Mouse (Mus musculus): ENCODE data around the gene Stxbp5.

Gene Stxbp5

DNA sequence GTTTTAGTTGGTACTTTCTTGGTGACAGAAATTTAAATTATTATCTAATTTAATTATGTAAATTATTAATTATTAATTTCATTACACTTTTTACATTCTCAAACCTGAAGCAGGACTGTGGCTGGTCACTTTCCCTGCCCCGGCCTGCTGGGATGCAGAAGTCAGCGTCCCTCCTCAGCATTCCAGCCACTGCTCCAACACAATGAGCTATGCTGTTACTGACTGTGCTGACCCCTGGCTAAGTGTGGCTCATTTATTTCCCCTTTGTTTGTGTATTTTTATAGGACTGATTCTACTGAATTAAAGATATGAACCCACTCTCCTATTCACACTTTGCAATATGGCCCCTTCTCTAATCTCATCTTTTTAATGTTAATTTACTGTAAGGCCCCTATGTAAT is 43.0 kb downstream of the Stxbp5 start:
- no peak for DNase-seq (ENCODE audit: low read depth, low spot score)

DNA sequence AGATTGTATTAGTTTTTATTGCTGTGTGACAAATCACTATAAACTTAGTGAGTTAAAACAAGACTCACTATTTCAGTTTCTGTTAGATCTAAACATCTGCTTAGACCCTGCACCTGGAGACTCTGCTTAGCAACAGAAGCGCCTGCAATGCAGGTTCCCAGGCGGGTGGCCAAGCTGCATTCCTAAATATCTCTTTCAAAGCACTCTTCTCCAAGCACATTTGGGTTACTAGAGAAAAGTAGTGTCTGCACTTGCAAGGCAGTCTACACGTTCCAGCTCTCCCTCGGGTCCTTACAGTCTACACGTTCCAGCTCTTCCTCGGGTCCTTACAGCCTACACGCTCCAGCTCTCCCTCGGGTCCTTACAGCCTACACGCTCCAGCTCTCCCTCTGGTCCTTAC is 44.1 kb downstream of the Stxbp5 start:
- DNase-seq (ENCODE audit: low read depth, low spot score), result no peak

- DNase-seq (ENCODE audit: low read depth, low spot score), result no peak
Observed at GRCm38 (mm10) chr10:9846408-9846807, 54.5 kb downstream of the Stxbp5 start.

DNA sequence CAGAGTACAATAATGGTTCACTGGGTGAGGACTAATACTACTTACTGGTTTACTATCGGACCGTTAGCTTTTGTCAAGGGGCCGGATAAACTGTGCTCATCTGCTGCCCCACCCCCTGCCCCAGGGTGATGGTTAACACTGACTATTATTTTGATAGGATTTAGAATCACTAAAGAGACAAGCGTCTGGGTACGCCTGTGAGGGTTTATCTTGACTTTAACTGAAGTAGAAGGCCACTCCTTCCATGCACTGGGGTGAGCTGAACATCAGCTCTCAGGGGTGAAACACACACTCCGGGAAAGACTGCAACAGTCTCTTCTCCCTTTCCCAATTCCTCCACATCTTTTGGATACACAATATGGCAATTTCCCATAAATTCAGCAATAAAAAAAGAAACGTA is 61.5 kb downstream of the Stxbp5 start:
- DNase-seq (ENCODE audit: low read depth, low spot score), result no peak

- DNase-seq (ENCODE audit: low read depth, low spot score), result no peak
Observed at GRCm38 (mm10) chr10:9834986-9835385, 65.9 kb downstream of the Stxbp5 start.

DNA sequence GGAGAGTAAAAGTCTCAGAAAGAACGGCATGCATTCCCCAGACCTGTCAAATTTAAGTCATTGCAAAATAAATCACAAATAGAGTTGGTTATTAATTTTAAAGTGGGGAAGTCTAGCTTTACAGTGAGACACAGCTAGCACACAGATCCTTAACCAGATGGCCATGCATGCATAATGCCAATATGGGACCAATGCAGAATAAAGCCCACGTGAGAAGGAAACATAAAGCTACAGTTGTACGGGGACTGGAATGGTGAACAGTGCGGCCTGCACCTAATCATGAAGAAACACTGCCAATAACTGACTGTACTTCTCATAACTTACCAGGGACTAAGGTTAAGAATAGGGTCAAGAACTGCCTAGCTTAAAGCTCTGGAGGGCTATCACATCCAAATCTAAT is 67.9 kb downstream of the Stxbp5 start:
- no peak for DNase-seq (ENCODE audit: low read depth, low spot score)

GRCm38 (mm10) chr10:9829744-9830143 is 71.1 kb downstream of the Stxbp5 start:
- no peak for DNase-seq (ENCODE audit: low read depth, low spot score)

DNA sequence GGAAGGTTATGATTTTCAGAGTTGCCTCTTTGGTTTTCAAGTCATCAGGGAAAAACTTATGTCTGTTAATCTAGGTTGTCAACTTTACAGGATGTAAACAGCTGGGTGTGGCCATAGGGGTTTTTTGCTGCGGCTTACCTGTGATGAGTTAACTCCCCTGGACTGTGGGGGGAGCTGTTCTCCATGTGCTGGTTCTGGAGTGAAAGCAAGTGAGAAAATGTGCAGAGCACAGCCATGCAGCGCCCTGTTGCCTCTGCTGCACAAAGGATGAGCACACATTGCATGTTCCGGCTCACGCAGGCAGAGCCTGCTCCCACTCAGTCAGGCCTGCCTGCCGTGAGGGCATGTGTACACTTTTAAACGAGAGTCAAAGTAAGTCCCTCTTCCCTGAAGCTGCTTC is 79.6 kb downstream of the Stxbp5 start:
- no peak for DNase-seq (ENCODE audit: low read depth, low spot score)

DNA sequence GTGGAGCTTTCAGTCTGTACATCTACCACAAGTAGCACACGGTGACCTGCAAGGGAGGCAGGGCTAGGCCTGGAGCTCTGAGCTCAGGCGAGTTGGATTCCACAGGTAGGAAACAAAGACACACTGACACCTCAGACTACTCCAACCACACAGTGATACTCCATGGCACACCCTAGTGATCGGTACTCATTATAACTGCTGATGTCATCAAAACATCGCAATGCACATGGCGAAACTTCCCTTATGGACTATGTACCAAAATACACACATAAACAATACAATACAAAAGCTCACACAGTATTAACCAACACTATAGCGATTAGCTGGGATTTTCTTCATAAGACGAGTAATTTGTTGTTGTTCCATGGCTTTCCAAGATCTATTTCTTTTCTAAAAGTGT is 82.3 kb downstream of the Stxbp5 start:
- DNase-seq (ENCODE audit: low read depth, low spot score), result no peak

- peak; percentile 46 for DNase-seq (ENCODE audit: low read depth, low spot score)
Observed at GRCm38 (mm10) chr10:9813926-9814325, 87.0 kb downstream of the Stxbp5 start.

GRCm38 (mm10) chr10:9807596-9807995 is 93.3 kb downstream of the Stxbp5 start:
- DNase-seq (ENCODE audit: low read depth, low spot score), result no peak

DNA sequence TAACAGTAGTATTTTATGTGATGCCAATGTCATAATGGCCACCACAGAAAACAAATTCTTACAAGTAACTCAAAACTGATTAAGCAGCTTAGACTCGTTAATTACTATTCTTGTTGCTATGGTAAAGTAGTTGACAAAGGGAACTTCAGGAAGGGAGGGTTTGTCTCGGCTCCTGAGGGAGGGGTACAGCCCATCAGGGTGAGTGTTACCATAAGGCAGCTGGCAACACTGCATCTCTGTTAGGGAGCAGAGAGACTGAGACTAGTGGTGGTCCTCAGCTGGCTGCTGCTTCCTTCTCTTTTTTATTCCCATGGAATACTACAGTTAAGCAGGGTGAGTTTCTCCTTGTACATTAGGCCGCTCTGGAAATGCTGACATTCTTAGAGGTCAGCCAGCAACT is 95.5 kb downstream of the Stxbp5 start:
- no peak for DNase-seq (ENCODE audit: low read depth, low spot score)

DNA sequence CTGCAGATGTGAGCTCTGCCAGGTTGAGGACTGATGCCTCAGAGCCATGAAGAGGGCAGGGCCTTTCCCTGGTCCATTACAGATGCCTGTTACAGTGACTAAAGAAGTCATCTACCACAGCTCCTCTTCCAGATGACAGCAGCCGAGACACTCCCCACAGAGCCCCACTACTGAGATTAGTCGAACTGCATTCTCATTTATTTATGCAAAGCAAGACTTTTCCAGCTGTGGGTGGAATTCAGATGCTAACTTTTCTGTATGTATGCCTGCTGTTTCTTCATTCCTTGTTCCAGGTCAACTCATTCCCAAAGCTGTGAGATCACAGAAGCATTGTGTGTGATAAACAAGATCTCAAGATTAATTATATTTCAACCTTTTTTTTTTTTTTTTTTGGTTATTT is 97.8 kb downstream of the Stxbp5 start:
- DNase-seq (ENCODE audit: low read depth, low spot score), result no peak

- DNase-seq (ENCODE audit: low read depth, low spot score), result no peak
Observed at GRCm38 (mm10) chr10:9801571-9801970, 99.3 kb downstream of the Stxbp5 start.

- no peak for DNase-seq (ENCODE audit: low read depth, low spot score)
Observed at GRCm38 (mm10) chr10:9799085-9799484, 101.8 kb downstream of the Stxbp5 start.

DNA sequence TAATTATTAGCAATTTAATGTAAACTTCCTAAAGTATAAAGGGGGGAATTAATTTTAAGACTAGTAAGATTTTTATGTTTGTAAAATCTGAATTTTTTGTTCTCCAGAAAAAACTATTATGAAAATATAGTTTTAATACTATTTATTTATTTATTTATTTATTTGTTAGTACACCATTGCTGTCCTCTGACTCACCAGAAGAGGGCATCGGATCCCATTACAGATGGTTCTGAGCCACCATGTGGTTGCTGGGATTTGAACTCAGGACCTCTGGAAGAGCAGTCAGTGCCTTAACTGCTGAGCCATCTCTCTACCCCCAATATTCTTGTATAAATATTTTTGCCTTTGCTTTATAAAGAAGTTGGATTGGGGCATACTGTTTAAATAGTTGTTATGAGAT is 104.5 kb downstream of the Stxbp5 start:
- no peak for DNase-seq (ENCODE audit: low read depth, low spot score)

- DNase-seq (ENCODE audit: low read depth, low spot score), result no peak
Observed at GRCm38 (mm10) chr10:9794429-9794828, 106.5 kb downstream of the Stxbp5 start.

- DNase-seq (ENCODE audit: low read depth, low spot score), result no peak
Observed at GRCm38 (mm10) chr10:9790947-9791346, 109.9 kb downstream of the Stxbp5 start.

DNA sequence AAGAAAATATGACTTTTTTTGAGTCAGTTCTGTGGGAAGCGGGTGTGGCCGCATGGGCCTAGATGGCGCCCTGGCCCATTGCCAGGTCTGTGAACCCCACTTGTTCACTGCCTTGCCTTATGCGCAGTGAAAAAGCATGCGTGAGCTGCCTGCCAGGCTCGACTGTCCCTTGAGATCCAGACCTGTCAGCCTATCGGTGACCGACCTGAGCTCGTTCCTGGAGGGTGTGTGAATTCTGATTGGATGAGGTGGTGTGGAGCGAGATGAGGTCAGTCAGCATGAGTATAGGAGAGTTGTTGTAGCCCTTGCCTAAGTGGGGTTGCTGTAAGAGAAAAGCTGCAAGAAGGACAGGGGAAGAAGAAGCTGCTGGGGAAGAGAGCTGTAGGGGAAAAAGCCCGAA is 114.4 kb downstream of the Stxbp5 start:
- DNase-seq (ENCODE audit: low read depth, low spot score), result no peak

- DNase-seq (ENCODE audit: low read depth, low spot score), result no peak
Observed at GRCm38 (mm10) chr10:9785651-9786050, 115.2 kb downstream of the Stxbp5 start.

GRCm38 (mm10) chr10:9779864-9780263 is 121.0 kb downstream of the Stxbp5 start:
- DNase-seq (ENCODE audit: low read depth, low spot score), result no peak

GRCm38 (mm10) chr10:9770261-9770660 is 130.6 kb downstream of the Stxbp5 start:
- DNase-seq (ENCODE audit: low read depth, low spot score), result no peak

- no peak for DNase-seq (ENCODE audit: low read depth, low spot score)
Observed at GRCm38 (mm10) chr10:9763831-9764230, 137.0 kb downstream of the Stxbp5 start.

DNA sequence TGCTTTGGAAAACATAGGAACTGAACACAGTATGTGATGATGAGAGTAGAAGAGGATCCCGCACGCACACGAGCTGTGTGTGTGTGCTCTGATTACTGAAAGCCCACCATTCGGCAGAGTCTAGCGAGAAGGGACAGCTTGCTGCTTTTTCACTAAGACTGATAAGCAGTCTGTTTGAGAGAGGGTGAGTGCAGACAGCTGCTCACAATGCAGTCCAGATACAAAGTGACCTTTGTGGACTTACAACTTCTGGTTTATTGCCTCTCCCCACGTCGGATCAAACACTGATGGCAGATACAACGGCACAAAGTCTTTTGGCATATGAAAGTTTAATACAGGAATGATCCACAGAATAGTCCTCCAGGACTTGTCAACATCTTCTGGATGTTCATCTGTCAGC is 140.6 kb downstream of the Stxbp5 start:
- no peak for DNase-seq (ENCODE audit: low read depth, low spot score)

- DNase-seq (ENCODE audit: low read depth, low spot score), result no peak
Observed at GRCm38 (mm10) chr10:9756546-9756945, 144.3 kb downstream of the Stxbp5 start.
